Mouse (Mus musculus) left cerebral cortex, adult 8-10 months (tissue): ENCODE data around the gene Mpv17l. TPM values are rescaled to one million over a fixed set of nuclear protein-coding genes. Genes with fewer than 3 reads are reported as not detected.
"Not testable (repeated sequence)": the region's sequence is repeated elsewhere in the genome, so short reads cannot be mapped to it uniquely, and the experiment has no call there.

Experiments used
- DNase-seq, 2 experiments: peaks; one replicate each; pipeline ENCODE4 v3.0.0; 2022; ENCODE audit warnings: low spot score in 2 of 2
- total RNA-seq, 4 experiments: library from RNA; stranded (reverse); gene quantifications; 2 replicates each; pipeline ENCODE4 v1.2.4; 2022

Gene Mpv17l
- total RNA-seq, 4 experiments from 2014 or later, result 67.6 to 78.6 (median 74.2) TPM

GRCm38 (mm10) chr16:13927456-13928075 is 24.6 kb downstream of the Mpv17l start:
- no peak for DNase-seq

GRCm38 (mm10) chr16:13940139-13940846 is 37.3 kb downstream of the Mpv17l start:
- DNase-seq, result peak; percentile 70 to 88

- no peak for DNase-seq
These were observed 38.0 kb downstream of the Mpv17l start for GRCm38 (mm10) chr16:13940847-13941395.

- DNase-seq, result no peak
These were observed 41.2 kb downstream of the Mpv17l start for GRCm38 (mm10) chr16:13944178-13944577.

GRCm38 (mm10) chr16:13944752-13945151 is 41.8 kb downstream of the Mpv17l start:
- DNase-seq, result no peak

- no peak for DNase-seq
These were observed 42.2 kb downstream of the Mpv17l start for GRCm38 (mm10) chr16:13945153-13945552.

GRCm38 (mm10) chr16:13946306-13946705 is 43.3 kb downstream of the Mpv17l start:
- DNase-seq, result no peak

- DNase-seq, result no peak
These were observed 48.3 kb downstream of the Mpv17l start for GRCm38 (mm10) chr16:13951245-13951644.

- DNase-seq, result no peak
These were observed 59.1 kb downstream of the Mpv17l start for GRCm38 (mm10) chr16:13962053-13962452.

GRCm38 (mm10) chr16:13969096-13969495 is 66.1 kb downstream of the Mpv17l start:
- no peak for DNase-seq

GRCm38 (mm10) chr16:13972051-13972450 is 69.1 kb downstream of the Mpv17l start:
- DNase-seq, result no peak

- not testable (repeated sequence) for DNase-seq
These were observed 73.5 kb downstream of the Mpv17l start for GRCm38 (mm10) chr16:13976358-13976896.

- DNase-seq, result not testable (repeated sequence)
These were observed 74.1 kb downstream of the Mpv17l start for GRCm38 (mm10) chr16:13977026-13977425.

- DNase-seq, result not testable (repeated sequence)
These were observed 78.8 kb downstream of the Mpv17l start for GRCm38 (mm10) chr16:13981726-13982125.

GRCm38 (mm10) chr16:13983161-13983560 is 80.2 kb downstream of the Mpv17l start:
- no peak for DNase-seq

- DNase-seq, result peak in 1 of 2 experiments; percentile 18
These were observed 83.2 kb downstream of the Mpv17l start for GRCm38 (mm10) chr16:13986197-13986573.

- peak; percentile 41 to 45 for DNase-seq
These were observed 83.9 kb downstream of the Mpv17l start, which contains the start of the genes 2900011O08Rik and Ifitm7 for GRCm38 (mm10) chr16:13986574-13987478. Gene 2900011O08Rik (plus strand): TSS chr16:13986604. Gene Ifitm7 (minus strand): TSS chr16:13986888.

GRCm38 (mm10) chr16:13992518-13993248 is 89.7 kb downstream of the Mpv17l start:
- DNase-seq, result no peak

GRCm38 (mm10) chr16:13994076-13994475 is 91.1 kb downstream of the Mpv17l start:
- DNase-seq, result no peak

GRCm38 (mm10) chr16:13994502-13994901 is 91.5 kb downstream of the Mpv17l start:
- no peak for DNase-seq
